Mouse (Mus musculus): ENCODE results near the gene Prrt3.
A peak's percentile ranks its signal among the peaks of the same experiment; 100 is the strongest.

Prrt3 gene

DNA sequence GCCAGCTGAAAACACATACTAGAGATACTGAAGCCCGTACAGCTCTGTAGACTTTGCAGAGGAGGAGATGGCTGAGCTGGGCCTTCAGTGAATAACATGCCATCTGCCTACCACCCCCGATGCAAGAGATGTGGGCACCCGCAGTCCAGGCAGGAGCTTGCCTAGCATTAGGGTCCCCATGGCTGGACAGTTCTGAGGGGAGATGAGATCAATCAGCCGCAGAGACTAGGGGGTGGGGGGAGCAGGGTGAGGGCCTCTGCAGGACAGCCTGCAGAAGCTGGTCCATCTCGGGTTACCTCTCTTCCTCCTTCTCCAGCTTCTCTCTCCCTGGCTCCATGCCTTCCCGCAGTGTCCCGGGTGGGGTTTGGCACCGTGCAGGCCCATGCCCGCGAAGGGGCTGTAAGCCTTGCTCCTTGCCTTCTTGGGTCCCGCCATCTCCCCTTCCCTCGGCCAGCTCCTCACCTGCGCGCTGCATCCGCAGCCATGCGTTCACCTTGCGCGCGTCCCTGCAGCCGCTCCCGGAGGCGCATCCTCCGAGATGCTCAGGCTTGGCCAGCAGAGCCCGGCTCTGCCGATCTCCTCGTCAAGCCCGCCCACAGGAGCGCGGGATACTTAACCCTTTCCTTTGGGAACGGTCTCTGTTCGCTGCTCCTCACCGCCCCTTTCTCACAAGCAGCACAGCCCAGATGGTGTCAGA lies at the start of gene Prrt3:
Gene Prrt3, minus strand, starts transcription at position 544 of the 697 bp plus-strand sequence.
- peak; percentile 48 for DNase-seq (ENCODE audit: extremely low spot score, low spot score)

GRCm38 (mm10) chr6:113543906-113544481 lies 42.3 kb upstream of the Prrt3 start:
- no peak for DNase-seq (ENCODE audit: extremely low spot score, low spot score)

GRCm38 (mm10) chr6:113541610-113542009 lies 39.9 kb upstream of the Prrt3 start:
- no peak for DNase-seq (ENCODE audit: extremely low spot score, low spot score)

DNA sequence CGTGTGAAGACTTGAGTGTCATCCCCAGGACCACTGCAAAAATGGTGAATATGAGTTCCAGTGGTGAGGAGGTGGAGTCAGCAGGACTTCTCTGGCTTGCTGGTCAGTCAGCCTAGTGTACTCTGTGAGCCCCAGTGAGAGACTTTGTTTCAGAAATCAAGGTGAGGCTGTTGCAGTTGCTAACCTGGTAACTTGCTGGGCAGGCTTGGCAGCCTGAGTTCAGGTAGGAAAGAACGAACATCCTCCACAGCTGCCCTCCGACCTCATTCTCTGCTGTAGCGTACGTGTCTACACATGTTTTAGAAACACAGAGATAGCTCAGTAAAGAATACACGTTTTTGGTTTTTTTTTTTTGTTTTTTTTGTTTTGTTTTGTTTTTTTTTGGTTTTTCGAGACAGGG lies 33.2 kb upstream of the Prrt3 start:
- DNase-seq (ENCODE audit: extremely low spot score, low spot score): no peak

DNA sequence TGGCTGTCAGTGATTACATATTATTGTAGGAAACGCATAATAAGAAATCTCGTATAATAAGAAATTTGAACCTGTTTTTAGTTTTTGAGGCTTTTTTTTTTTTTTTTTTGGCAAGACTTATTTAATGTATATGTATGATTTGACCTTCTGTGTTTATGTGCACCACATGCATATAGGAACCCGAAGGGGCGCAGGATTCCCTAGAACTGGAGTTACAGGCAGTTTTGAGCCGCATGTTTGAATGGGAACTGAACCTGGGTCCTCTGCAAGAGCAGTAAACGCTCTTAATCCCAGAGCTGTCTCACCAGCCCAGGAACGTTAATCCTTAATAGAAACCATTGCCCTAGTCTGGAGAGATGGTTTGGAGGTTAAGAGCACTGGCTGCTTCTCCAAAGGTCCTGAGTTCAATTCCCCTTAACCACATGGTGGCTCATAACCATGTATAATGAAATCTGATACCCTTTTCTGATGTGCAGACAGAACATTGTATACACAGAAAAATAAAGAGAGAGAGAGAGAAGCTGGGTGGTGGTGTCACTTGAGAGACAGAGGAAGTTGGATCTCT lies 30.2 kb upstream of the Prrt3 start:
- peak; percentile 15 for DNase-seq (ENCODE audit: extremely low spot score, low spot score)

DNA sequence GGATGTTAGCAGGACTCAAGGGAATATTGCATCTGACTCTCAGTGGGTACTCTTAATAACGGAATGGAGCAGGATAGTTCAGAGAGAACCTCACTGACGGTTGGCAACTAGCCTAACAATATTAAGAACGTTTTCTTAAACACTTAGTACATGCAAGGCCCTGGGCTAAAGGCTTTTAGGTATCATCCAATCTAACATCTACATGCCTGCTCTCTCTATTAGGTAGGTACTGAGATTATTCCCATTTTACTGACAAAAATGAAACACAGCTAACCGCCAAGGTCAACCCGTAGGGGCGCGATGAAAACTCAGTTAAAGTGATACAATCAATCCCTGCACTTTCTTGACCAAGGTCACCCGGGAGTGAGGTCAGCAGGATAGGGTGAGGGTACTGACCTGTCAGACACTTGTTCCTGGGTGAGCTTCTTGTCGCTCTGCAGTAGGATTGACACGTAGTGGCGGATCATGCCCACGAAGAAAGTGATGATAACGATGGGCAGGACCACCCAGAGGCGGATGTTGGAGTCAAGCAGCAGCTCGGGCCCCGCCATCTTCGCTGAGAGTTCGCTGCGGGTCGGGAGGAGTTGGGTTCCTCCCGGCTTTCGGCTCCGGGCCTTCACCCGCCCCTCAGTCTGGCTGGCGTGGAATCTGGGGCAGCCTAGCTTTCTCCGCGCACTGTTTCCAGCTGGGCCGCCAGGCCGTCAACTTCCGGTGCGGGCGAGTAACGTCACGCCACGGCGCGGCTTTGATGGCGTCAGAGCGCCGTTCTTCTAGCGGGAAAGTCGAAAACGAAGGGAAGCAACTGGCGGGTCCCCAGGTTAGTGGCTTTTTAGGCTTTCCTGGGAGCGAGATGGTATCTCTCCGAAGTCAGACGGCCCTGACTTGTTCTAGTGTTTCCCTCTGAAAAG lies 29.5 kb upstream of the Prrt3 start, which contains the start of the genes Emc3 and Fancd2:
Gene Emc3, minus strand, starts transcription at position 721 of the 908 bp plus-strand sequence.
Gene Fancd2, plus strand, starts transcription at position 751 of the 908 bp plus-strand sequence.
- DNase-seq (ENCODE audit: extremely low spot score, low spot score): peak; percentile 98

DNA sequence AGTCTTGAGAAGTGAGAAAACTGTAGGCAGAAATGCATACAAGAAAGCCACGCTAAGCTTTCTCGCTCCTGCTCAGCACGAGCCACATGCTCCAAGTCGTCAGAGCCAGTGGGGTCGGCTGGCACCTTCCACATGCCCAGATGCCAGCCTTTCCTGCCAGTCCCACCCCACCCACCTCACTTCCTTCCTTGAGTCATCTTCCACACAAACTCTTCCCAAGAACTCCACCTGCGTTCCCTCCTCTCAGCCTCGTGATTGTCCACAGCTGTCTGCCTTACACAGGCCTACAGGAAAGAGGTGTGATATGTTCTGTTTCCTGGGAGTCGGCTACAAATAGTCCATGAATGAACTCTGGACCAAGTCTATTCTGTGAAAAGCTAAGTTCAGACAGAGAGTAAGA lies 21.7 kb upstream of the Prrt3 start:
- no peak for DNase-seq (ENCODE audit: extremely low spot score, low spot score)

GRCm38 (mm10) chr6:113522310-113522709 lies 20.6 kb upstream of the Prrt3 start:
- DNase-seq (ENCODE audit: extremely low spot score, low spot score): no peak

DNA sequence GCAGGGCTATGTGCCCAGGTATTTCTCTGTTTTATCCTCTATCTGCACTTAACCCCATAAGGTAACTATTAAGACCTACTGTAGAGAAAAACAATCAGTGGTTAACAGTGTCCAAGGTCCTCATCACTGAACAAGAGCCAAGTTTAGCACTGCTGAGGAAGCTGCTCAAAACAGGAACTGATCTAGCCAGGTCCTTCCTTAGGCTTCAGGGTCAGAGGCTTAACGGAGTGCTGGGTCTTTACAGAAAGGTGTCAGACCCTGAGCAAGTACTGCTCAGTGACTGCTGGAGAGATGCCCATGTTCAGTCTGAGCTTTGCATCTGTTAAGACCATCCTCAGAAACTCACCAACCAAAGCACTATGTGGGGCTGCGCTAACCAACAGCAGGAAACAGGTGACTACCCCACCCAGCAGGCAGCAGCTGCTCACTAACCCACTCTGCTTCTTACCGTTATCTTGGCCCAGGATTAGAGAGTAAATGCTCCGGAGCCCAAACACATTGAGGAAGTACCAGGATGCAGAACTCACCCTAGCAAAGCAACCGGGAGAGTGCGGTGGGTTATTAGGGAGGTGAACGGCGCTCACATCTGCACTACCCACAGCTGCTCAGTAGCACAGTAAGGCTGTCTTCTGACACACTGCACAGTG lies 15.8 kb upstream of the Prrt3 start:
- DNase-seq (ENCODE audit: extremely low spot score, low spot score): no peak

DNA sequence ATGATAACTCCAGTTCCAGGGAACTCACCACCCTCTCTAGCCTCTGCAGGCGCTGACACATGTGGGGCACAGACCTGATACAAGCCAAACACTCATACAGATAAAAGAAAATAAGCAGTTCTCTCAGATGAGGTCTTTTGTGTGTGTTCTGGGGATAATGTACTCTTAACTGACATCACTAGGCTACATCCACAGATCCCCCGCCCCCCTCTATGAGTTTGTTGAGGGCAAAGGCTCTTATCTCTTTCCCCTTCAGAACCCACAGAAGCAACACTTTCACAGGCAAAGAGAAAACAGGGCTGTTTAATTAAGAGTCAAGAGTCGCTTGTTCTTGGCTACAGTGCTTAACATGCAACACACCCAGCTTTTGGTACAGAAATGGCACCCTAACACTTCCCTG lies 12.9 kb upstream of the Prrt3 start:
- no peak for DNase-seq (ENCODE audit: extremely low spot score, low spot score)

DNA sequence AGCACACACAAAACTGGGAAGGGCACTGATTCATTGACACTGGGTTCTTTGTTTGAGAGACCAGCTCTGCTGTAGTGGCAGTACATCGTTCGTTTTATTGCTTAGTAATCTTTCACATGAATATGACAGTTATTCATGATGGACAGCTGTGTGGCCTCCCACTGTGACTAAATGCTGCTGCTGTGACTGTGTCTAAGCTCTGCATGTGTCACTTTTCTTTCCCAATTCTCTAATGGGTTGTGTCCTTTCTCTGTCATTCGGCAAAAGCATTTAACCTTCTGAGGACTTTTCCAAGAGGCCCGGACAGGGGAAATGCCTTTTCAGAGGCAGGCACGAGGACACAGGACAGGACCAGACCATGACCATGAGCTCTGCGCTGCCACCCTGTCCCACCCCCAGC lies 12.2 kb upstream of the Prrt3 start:
- DNase-seq (ENCODE audit: extremely low spot score, low spot score): no peak

DNA sequence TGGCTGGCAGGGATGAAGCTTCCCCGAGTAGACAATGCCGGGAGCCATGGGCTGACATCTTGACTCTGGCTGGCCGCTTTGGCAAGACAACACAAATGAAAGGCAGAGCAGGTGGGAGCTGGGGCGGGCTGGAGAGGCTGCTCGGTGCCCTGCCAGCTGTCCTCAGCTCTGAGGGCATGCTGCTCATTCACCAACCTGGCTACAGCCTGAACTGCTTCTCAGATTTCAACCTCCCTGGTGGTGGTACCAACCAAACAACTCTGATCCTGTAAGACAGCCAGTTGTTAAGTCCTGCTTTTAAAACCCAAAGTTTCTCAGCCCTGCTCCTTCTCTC lies 7.2 kb upstream of the Prrt3 start:
- DNase-seq (ENCODE audit: extremely low spot score, low spot score): no peak

- no peak for DNase-seq (ENCODE audit: extremely low spot score, low spot score)
Measured at GRCm38 (mm10) chr6:113508272-113508946, 6.7 kb upstream of the Prrt3 start.

DNA sequence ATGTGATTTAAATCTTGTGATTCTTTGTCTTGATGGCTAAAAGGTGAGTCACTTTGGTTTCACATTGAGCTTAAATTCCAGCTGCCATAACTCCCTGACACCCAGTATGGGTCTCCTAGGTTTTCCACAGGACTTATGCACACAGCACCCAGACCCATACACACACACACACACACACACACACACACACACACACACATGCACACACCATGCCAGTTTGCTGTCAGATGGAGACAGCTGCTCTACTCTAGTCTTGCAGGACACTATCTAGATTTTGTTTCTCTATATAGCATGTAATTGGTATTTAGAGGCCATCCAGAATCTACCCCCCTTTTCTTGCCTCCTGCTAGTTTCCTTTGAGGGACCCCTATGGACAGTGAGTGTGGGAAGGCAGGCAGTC lies 5.4 kb upstream of the Prrt3 start:
- DNase-seq (ENCODE audit: extremely low spot score, low spot score): no peak

DNA sequence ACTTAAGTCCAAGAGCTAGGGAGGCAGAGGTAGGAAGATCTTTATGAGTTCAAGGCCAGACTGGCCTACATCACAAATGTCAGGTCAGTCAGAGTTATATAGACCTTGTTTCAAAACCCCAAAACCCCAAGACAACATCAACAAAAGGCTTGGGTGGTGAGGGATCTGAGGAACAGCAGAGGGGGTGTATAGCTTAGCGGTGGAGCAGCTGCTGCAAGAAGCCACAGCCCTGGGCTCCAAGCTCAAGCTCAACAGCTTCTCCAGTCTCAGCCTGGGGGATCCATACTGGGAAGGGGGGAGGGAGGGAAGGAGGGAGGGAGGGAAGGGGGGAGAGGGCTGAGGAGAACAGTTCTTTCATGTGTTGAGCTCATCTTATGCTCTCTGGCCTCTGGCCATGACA lies 4.0 kb upstream of the Prrt3 start:
- no peak for DNase-seq (ENCODE audit: extremely low spot score, low spot score)

DNA sequence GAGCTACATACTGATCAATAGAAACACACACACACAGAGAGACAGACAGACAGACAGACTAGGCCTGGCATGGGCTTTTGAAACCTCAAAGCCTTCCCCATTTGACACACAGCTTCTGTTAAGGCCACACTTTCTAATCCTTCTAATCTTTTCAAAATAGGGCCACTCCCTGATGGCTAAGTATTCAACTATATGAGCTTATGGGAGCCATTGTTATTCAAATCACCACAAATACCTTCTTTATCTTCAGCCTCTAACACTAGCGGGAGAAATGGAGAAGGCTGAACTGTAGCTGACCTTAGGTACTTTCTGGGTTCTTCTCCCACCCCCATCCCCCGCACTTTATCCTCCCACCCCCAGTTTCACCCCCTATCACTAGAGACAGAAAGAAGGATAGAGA lies 1.1 kb upstream of the Prrt3 start:
- DNase-seq (ENCODE audit: extremely low spot score, low spot score): no peak

- no peak for DNase-seq (ENCODE audit: extremely low spot score, low spot score)
Measured at GRCm38 (mm10) chr6:113499346-113499745, 2.4 kb downstream of the Prrt3 start.

DNA sequence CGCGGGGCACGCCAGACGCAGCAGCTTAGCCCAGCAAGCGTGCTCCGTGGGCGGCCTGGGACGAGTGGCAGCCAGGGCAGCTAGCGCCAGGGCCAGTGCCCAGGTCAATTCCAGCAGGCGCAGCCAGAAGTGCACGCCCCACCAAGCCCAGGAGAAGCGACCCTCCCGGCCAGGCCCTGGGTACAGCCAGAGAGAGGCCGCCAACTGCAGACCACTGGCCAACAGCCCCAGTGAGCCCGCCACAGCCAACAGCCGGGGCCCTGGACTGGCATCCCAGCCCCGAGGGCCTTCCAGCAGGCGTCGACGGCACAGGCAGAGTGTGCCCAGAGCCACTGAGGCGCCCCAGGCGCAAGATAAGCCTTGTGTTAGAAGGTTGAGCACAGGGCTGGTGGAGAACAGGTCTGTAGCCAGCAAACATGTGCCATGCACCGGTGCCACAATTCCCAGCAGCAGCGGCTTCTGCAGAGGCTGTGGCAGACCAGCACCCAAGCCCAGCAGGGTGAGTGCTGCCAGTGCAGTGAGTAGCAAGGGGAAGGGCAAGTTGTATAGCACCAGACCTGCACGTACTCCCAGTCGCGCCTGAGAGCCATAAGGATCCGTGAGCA lies 6.6 kb downstream of the Prrt3 start:
- no peak for DNase-seq (ENCODE audit: extremely low spot score, low spot score)

GRCm38 (mm10) chr6:113494258-113494788 lies 7.4 kb downstream of the Prrt3 start:
- peak; percentile 81 for DNase-seq (ENCODE audit: extremely low spot score, low spot score)

Measured in neural tube, embryonic 10.5 days (tissue).